Mouse (Mus musculus): ENCODE measurements around the gene Atp6v0a4. TPM values are rescaled to one million over a fixed set of nuclear protein-coding genes. Genes with fewer than 3 reads are reported as not detected.

Gene Atp6v0a4
- 0.38 TPM in 1 of 2 replicates, not detected in the other for polyA plus RNA-seq (2014; fragmentation: Nextera tagmentation; extraction: Ambion mirVana)

DNA sequence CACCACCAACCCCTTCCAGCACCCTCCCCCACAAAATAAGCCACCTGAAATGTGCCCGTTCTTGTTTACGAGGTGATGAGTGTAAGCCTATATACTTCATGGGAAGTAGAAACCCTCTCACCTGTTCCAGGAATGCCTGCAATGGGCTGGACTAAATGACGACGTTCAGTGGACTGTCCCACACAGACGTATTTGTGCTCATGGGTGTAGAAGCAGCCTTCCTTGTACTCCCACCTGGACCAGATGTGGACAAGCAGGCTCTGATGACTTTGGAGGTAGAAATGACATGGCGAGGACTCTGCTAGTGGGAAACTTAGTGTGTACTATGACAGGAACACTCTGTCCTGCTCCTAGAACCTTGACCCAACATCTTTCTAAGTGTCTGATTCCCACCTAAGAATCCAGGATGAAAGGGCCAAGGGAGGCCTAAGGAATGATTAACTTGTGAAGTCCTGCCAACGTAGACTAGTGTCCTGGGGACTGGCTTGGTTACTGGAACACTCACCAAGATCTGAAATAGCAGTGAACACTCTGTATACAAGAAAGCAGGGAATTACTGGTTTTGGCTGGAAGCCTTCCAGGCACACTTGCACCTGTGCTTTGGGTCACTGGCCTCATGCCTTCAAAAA, at the start of gene Atp6v0a4:
Gene Atp6v0a4, minus strand, starts transcription at position 380 of the 629 bp plus-strand sequence.
- Histone ChIP-seq H3K4me3 (ENCODE audit: control insufficient read depth in 1 of 2, insufficient read depth in 1 of 2, low read depth in 1 of 2, low read length in 2 of 2) (no peak within 1 kb of the TSS), H3K36me3 (ENCODE audit: control insufficient read depth, insufficient read depth, low read length) (peaks cover 11% of the 10 kb centered on the region; the same call in 1 of the 2 replicates), H3K9ac (ENCODE audit: low read length) (no peak within 1 kb of the TSS), H3K9me3 (ENCODE audit: control insufficient read depth, low read length) (no peaks in the 10 kb centered on the region), H3K4me2 (ENCODE audit: low read length) (no peak within 1 kb of the TSS), H3K4me1 (ENCODE audit: control insufficient read depth in 2 of 2, insufficient read depth in 2 of 2, low read length in 2 of 2) (peaks cover 12 to 13% of the 10 kb centered on the region in 2 experiments), H3K27me3 (ENCODE audit: control insufficient read depth, insufficient read depth, low read length) (no peaks in the 10 kb centered on the region), H3K27ac (replicated peaks in 1 of 2; ENCODE audit: control insufficient read depth in 1 of 2, insufficient read depth in 1 of 2, low read depth in 2 of 2, low read length in 2 of 2) (peak within 1 kb of the TSS in 1 of 2 experiments; percentile 14; a peak in 1 of 4 replicates)
- WGBS, result 88% methylated on average over 7 of the region's 7 CpGs
- ATAC-seq (ENCODE audit: insufficient number of reproducible peaks, insufficient read depth, low FRiP score, low read depth), result no peak

DNA sequence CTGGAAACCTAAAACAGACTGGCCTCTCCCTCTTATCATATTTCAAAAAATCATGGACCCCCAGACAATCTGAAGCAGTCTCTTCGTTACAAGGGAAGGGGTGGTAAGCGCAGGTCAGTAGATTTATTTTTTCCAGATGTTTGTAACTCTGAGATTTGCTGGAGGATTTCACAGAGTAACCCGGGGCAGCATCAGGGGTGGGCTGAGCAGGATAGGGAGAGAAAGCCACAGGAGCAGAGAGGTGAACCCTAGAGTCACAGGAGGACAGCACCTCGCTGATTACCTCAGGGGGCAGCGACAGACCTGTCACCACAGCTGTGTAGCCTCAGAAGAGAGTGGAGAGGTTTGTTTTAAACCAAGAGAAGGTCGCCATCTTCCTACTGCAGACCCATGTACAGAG, 41.0 kb upstream of the Atp6v0a4 start:
- Histone ChIP-seq H3K36me3 (ENCODE audit: control insufficient read depth, insufficient read depth, low read length) (0 out of 2 replicates have a peak, but pooled peaks cover 7% of the 10 kb centered on the region), H3K27ac (replicated peaks in 1 of 2; ENCODE audit: control insufficient read depth in 1 of 2, insufficient read depth in 1 of 2, low read depth in 2 of 2, low read length in 2 of 2) (no peak overlapping the region), H3K4me2 (ENCODE audit: low read length) (no peak overlapping the region), H3K27me3 (ENCODE audit: control insufficient read depth, insufficient read depth, low read length) (no peaks in the 10 kb centered on the region), H3K4me3 (ENCODE audit: control insufficient read depth in 1 of 2, insufficient read depth in 1 of 2, low read depth in 1 of 2, low read length in 2 of 2) (no peak overlapping the region), H3K9ac (ENCODE audit: low read length) (no peak overlapping the region), H3K9me3 (ENCODE audit: control insufficient read depth, low read length) (no peaks in the 10 kb centered on the region), H3K4me1 (ENCODE audit: control insufficient read depth in 2 of 2, insufficient read depth in 2 of 2, low read length in 2 of 2) (no peaks in the 10 kb centered on the region)
- ATAC-seq (ENCODE audit: insufficient number of reproducible peaks, insufficient read depth, low FRiP score, low read depth), result no peak
- WGBS, result 66% methylated on average over 6 of the region's 6 CpGs

- 86% methylated on average over 6 of the region's 6 CpGs for WGBS
- no peak overlapping the region for H3K9ac ChIP-seq (ENCODE audit: low read length)
Measured at GRCm38 (mm10) chr6:38164705-38165104, 40.3 kb upstream of the Atp6v0a4 start.

GRCm38 (mm10) chr6:38162825-38163504, 38.6 kb upstream of the Atp6v0a4 start:
- H3K27me3 ChIP-seq (ENCODE audit: control insufficient read depth, insufficient read depth, low read length), result no peaks in the 10 kb centered on the region
- H3K4me1 ChIP-seq (ENCODE audit: control insufficient read depth in 2 of 2, insufficient read depth in 2 of 2, low read length in 2 of 2), result no peaks in the 10 kb centered on the region
- no peaks in the 10 kb centered on the region for H3K9me3 ChIP-seq (ENCODE audit: control insufficient read depth, low read length)
- H3K9ac ChIP-seq (ENCODE audit: low read length), result no peak overlapping the region
- ATAC-seq (ENCODE audit: insufficient number of reproducible peaks, insufficient read depth, low FRiP score, low read depth), result no peak
- H3K36me3 ChIP-seq (ENCODE audit: control insufficient read depth, insufficient read depth, low read length), result no peaks in the 10 kb centered on the region
- no peak overlapping the region for H3K4me3 ChIP-seq (ENCODE audit: control insufficient read depth in 1 of 2, insufficient read depth in 1 of 2, low read depth in 1 of 2, low read length in 2 of 2)
- WGBS, result 73% methylated on average over 14 of the region's 14 CpGs
- H3K27ac ChIP-seq (replicated peaks in 1 of 2; ENCODE audit: control insufficient read depth in 1 of 2, insufficient read depth in 1 of 2, low read depth in 2 of 2, low read length in 2 of 2), result no peak overlapping the region
- no peak overlapping the region for H3K4me2 ChIP-seq (ENCODE audit: low read length)

More at GRCm38 (mm10) chr6:38164705-38165104, 40.3 kb upstream of the Atp6v0a4 start:
- Histone ChIP-seq H3K27ac (replicated peaks in 1 of 2; ENCODE audit: control insufficient read depth in 1 of 2, insufficient read depth in 1 of 2, low read depth in 2 of 2, low read length in 2 of 2) (no peak overlapping the region), H3K27me3 (ENCODE audit: control insufficient read depth, insufficient read depth, low read length) (no peaks in the 10 kb centered on the region), H3K36me3 (ENCODE audit: control insufficient read depth, insufficient read depth, low read length) (0 out of 2 replicates have a peak, but pooled peaks cover 2% of the 10 kb centered on the region), H3K4me1 (ENCODE audit: control insufficient read depth in 2 of 2, insufficient read depth in 2 of 2, low read length in 2 of 2) (no peaks in the 10 kb centered on the region), H3K4me3 (ENCODE audit: control insufficient read depth in 1 of 2, insufficient read depth in 1 of 2, low read depth in 1 of 2, low read length in 2 of 2) (no peak overlapping the region), H3K9me3 (ENCODE audit: control insufficient read depth, low read length) (no peaks in the 10 kb centered on the region), H3K4me2 (ENCODE audit: low read length) (no peak overlapping the region)
- no peak for ATAC-seq (ENCODE audit: insufficient number of reproducible peaks, insufficient read depth, low FRiP score, low read depth)

- no peak overlapping the region for H3K4me3 ChIP-seq (ENCODE audit: control insufficient read depth in 1 of 2, insufficient read depth in 1 of 2, low read depth in 1 of 2, low read length in 2 of 2)
- no peak for ATAC-seq (ENCODE audit: insufficient number of reproducible peaks, insufficient read depth, low FRiP score, low read depth)
- no peaks in the 10 kb centered on the region for H3K9me3 ChIP-seq (ENCODE audit: control insufficient read depth, low read length)
- no peaks in the 10 kb centered on the region for H3K36me3 ChIP-seq (ENCODE audit: control insufficient read depth, insufficient read depth, low read length)
- no peak overlapping the region for H3K4me2 ChIP-seq (ENCODE audit: low read length)
- H3K4me1 ChIP-seq (ENCODE audit: control insufficient read depth in 2 of 2, insufficient read depth in 2 of 2, low read length in 2 of 2), result no peaks in the 10 kb centered on the region
- WGBS, result 47% methylated on average over 2 of the region's 2 CpGs
- H3K27me3 ChIP-seq (ENCODE audit: control insufficient read depth, insufficient read depth, low read length), result no peaks in the 10 kb centered on the region
- H3K9ac ChIP-seq (ENCODE audit: low read length), result no peak overlapping the region
- no peak overlapping the region; a peak in 1 of 4 replicates for H3K27ac ChIP-seq (replicated peaks in 1 of 2; ENCODE audit: control insufficient read depth in 1 of 2, insufficient read depth in 1 of 2, low read depth in 2 of 2, low read length in 2 of 2)
Measured at GRCm38 (mm10) chr6:38160556-38160955, 36.2 kb upstream of the Atp6v0a4 start.

GRCm38 (mm10) chr6:38160102-38160501, 35.7 kb upstream of the Atp6v0a4 start:
- H3K4me3 ChIP-seq (ENCODE audit: control insufficient read depth in 1 of 2, insufficient read depth in 1 of 2, low read depth in 1 of 2, low read length in 2 of 2), result no peak overlapping the region
- H3K9me3 ChIP-seq (ENCODE audit: control insufficient read depth, low read length), result no peaks in the 10 kb centered on the region
- H3K36me3 ChIP-seq (ENCODE audit: control insufficient read depth, insufficient read depth, low read length), result no peaks in the 10 kb centered on the region
- ATAC-seq (ENCODE audit: insufficient number of reproducible peaks, insufficient read depth, low FRiP score, low read depth), result no peak
- no peak overlapping the region for H3K9ac ChIP-seq (ENCODE audit: low read length)
- no peaks in the 10 kb centered on the region for H3K4me1 ChIP-seq (ENCODE audit: control insufficient read depth in 2 of 2, insufficient read depth in 2 of 2, low read length in 2 of 2)
- no peaks in the 10 kb centered on the region for H3K27me3 ChIP-seq (ENCODE audit: control insufficient read depth, insufficient read depth, low read length)
- 15% methylated on average over 3 of the region's 3 CpGs for WGBS
- H3K4me2 ChIP-seq (ENCODE audit: low read length), result no peak overlapping the region
- no peak overlapping the region for H3K27ac ChIP-seq (replicated peaks in 1 of 2; ENCODE audit: control insufficient read depth in 1 of 2, insufficient read depth in 1 of 2, low read depth in 2 of 2, low read length in 2 of 2)

GRCm38 (mm10) chr6:38159576-38159975, 35.2 kb upstream of the Atp6v0a4 start:
- Histone ChIP-seq H3K4me2 (ENCODE audit: low read length) (no peak overlapping the region), H3K27me3 (ENCODE audit: control insufficient read depth, insufficient read depth, low read length) (no peaks in the 10 kb centered on the region), H3K9me3 (ENCODE audit: control insufficient read depth, low read length) (no peaks in the 10 kb centered on the region), H3K4me3 (ENCODE audit: control insufficient read depth in 1 of 2, insufficient read depth in 1 of 2, low read depth in 1 of 2, low read length in 2 of 2) (no peak overlapping the region), H3K36me3 (ENCODE audit: control insufficient read depth, insufficient read depth, low read length) (no peaks in the 10 kb centered on the region), H3K27ac (replicated peaks in 1 of 2; ENCODE audit: control insufficient read depth in 1 of 2, insufficient read depth in 1 of 2, low read depth in 2 of 2, low read length in 2 of 2) (no peak overlapping the region), H3K4me1 (ENCODE audit: control insufficient read depth in 2 of 2, insufficient read depth in 2 of 2, low read length in 2 of 2) (no peaks in the 10 kb centered on the region), H3K9ac (ENCODE audit: low read length) (no peak overlapping the region)
- whole genome bisulfite sequencing, result 84% methylated on average over 4 of the region's 4 CpGs
- no peak for ATAC-seq (ENCODE audit: insufficient number of reproducible peaks, insufficient read depth, low FRiP score, low read depth)
